ENCODE assay signal across 8 mouse cellular contexts in the genomic region with DNA sequence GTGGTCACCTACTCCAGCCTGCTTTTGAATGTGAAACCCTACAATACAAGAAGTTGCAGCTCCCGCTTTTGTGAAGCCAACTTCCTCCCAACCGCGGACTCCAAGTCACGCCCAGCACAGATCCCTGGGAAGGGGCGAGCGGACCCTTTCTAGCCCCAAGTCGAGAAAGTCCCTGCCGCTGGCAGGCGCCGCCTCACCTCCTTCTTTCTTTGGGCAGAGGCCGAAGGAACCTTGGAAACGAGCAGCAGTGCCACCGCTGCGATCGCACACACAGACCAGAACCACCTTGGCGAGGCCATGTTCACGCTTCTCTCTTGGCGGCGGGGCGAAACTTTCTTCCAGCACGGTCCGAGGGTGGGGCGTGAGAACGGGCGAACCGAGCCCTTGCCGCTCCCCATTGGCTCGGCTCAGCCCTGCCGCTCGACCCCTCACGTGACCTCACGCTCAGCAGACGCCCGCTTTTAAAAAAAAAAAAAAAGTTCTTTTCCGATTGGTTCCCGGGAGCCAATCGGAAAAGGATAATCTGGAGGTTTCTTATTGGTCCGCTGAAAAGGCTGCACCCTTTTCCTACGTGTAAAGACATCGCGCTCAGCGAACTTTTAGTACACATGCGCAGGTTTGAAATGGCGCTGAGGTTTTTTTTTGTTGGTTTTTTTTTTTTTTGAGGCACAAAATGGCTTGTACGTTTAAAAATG. TPM values are rescaled to one million over a fixed set of nuclear protein-coding genes. Genes with fewer than 3 reads are reported as not detected.
DNase-seq lines count a peak whose midpoint lies in the region; ATAC-seq and TF ChIP-seq lines count a peak whose summit lies in the region.

A gene (minus strand): TSS at position 442 of the 695 bp plus-strand sequence.

- dilution Hi-C loops in CH12.LX (cut with MboI; ENCODE audit: extremely low pct_ligation_motif_present, extremely low pct_unique_long_range_greater_than_20kb, low sequenced_read_pairs) = no loop called here

- H3K4me3 ChIP-seq in CH12.LX (replicated peaks in 1 of 3; ENCODE audit: low read depth in 2 of 3, low read length in 2 of 3, poor library complexity in 1 of 3) = peak within 1 kb of the TSS; percentile 64 to 78 (median 72)
- H3K4me3 ChIP-seq in forebrain, embryonic 11.5 days (ENCODE audit: low read depth, low read length) = peak within 1 kb of the TSS; percentile 52
- H3K4me3 ChIP-seq in heart, embryonic 16.5 days (ENCODE audit: low read length) = peak within 1 kb of the TSS; percentile 60
- H3K4me3 ChIP-seq in liver, embryonic 16.5 days (ENCODE audit: low read depth, low read length) = peak within 1 kb of the TSS; percentile 76
- peak within 1 kb of the TSS; percentile 54 for H3K4me3 ChIP-seq in neural tube, embryonic 13.5 days
- H3K4me3 ChIP-seq in testis, adult 2 months (ENCODE audit: control insufficient read depth, low read depth, low read length) = peak within 1 kb of the TSS; percentile 85

- peaks cover 0 to 4% of the 10 kb centered on the region in 2 experiments for H3K36me3 ChIP-seq in CH12.LX (replicated peaks in 1 of 2; ENCODE audit: control insufficient read depth in 1 of 2, insufficient read depth in 1 of 2, low read length in 1 of 2)
- H3K36me3 ChIP-seq in forebrain, embryonic 11.5 days (ENCODE audit: control insufficient read depth, insufficient read depth, low read length) = no peaks in the 10 kb centered on the region
- no peaks in the 10 kb centered on the region for H3K36me3 ChIP-seq in heart, embryonic 16.5 days (ENCODE audit: control insufficient read depth, insufficient read depth)
- no peaks in the 10 kb centered on the region for H3K36me3 ChIP-seq in liver, embryonic 16.5 days (ENCODE audit: control insufficient read depth, insufficient read depth)
- no peaks in the 10 kb centered on the region for H3K36me3 ChIP-seq in neural tube, embryonic 13.5 days
- no peaks in the 10 kb centered on the region for H3K36me3 ChIP-seq in testis, adult 2 months (ENCODE audit: control insufficient read depth, insufficient read depth, low read length)

- H3K4me1 ChIP-seq in CH12.LX (ENCODE audit: control insufficient read depth in 1 of 2, insufficient read depth in 2 of 2) = peaks cover 0 to 4% of the 10 kb centered on the region in 2 experiments; a peak in 2 of 4 replicates
- no peaks in the 10 kb centered on the region; the same call in 1 of the 2 replicates for H3K4me1 ChIP-seq in forebrain, embryonic 11.5 days (replicated peaks; ENCODE audit: control insufficient read depth, insufficient read depth, low read length)
- peaks cover 12% of the 10 kb centered on the region for H3K4me1 ChIP-seq in heart, embryonic 16.5 days (ENCODE audit: control insufficient read depth, insufficient read depth, low read length)
- H3K4me1 ChIP-seq in liver, embryonic 16.5 days (ENCODE audit: control insufficient read depth, low read depth, low read length) = peaks cover 10% of the 10 kb centered on the region
- peaks cover 8% of the 10 kb centered on the region; the same call in 1 of the 2 replicates for H3K4me1 ChIP-seq in neural tube, embryonic 13.5 days (replicated peaks)
- no peaks in the 10 kb centered on the region for H3K4me1 ChIP-seq in testis, adult 2 months (ENCODE audit: control insufficient read depth, insufficient read depth, low read length)

- no peaks in the 10 kb centered on the region for H3K9me3 ChIP-seq in CH12.LX (replicated peaks; ENCODE audit: low read length)
- H3K9me3 ChIP-seq in forebrain, embryonic 11.5 days (ENCODE audit: control insufficient read depth, low read length) = no peaks in the 10 kb centered on the region
- H3K9me3 ChIP-seq in heart, embryonic 16.5 days (replicated peaks; ENCODE audit: control insufficient read depth, low read length) = no peaks in the 10 kb centered on the region
- no peaks in the 10 kb centered on the region for H3K9me3 ChIP-seq in liver, embryonic 16.5 days (replicated peaks; ENCODE audit: control insufficient read depth, low read length)
- no peaks in the 10 kb centered on the region for H3K9me3 ChIP-seq in neural tube, embryonic 13.5 days

- H3K27ac ChIP-seq in CH12.LX (ENCODE audit: insufficient read depth, low read depth) = peak within 1 kb of the TSS; percentile 81
- H3K27ac ChIP-seq in forebrain, embryonic 11.5 days (ENCODE audit: low read depth, low read length) = peak within 1 kb of the TSS; percentile 64; the same call in 1 of the 2 replicates
- H3K27ac ChIP-seq in heart, embryonic 16.5 days (ENCODE audit: low read length) = peak within 1 kb of the TSS; percentile 88
- H3K27ac ChIP-seq in liver, embryonic 16.5 days (ENCODE audit: low read length) = peak within 1 kb of the TSS; percentile 95
- peak within 1 kb of the TSS; percentile 83 for H3K27ac ChIP-seq in neural tube, embryonic 13.5 days (replicated peaks)
- H3K27ac ChIP-seq in testis, adult 2 months (ENCODE audit: control insufficient read depth, insufficient read depth, low read depth, low read length) = peak within 1 kb of the TSS; percentile 47

- TF ChIP-seq EP300 in CH12.LX (IDR thresholded peaks at IDR 0.05; ENCODE audit: low read length) = no peak

- DNase-seq in CH12.LX (ENCODE audit: extremely low read depth) = peak; percentile 85
- peak; percentile 74 for DNase-seq in c-Kit-positive CD71-positive TER-119-negative erythroid progenitor cells, embryonic 14.5 days (ENCODE audit: low read depth)
- peak; percentile 90 for DNase-seq in forebrain, embryonic 11.5 days (ENCODE audit: low spot score)
- DNase-seq in kidney, postnatal 4 days = peak; percentile 87 to 92

- H3K4me2 ChIP-seq in CH12.LX (ENCODE audit: insufficient read depth, low read depth, poor library complexity, severe bottlenecking) = peak within 1 kb of the TSS; percentile 56; the same call in 1 of the 2 replicates
- peak within 1 kb of the TSS; percentile 47 for H3K4me2 ChIP-seq in forebrain, embryonic 11.5 days (ENCODE audit: low read depth, low read length, severe bottlenecking)
- H3K4me2 ChIP-seq in heart, embryonic 16.5 days (ENCODE audit: low read depth, low read length) = peak within 1 kb of the TSS; percentile 63
- H3K4me2 ChIP-seq in liver, embryonic 16.5 days (ENCODE audit: low read depth, low read length) = peak within 1 kb of the TSS; percentile 76
- peak within 1 kb of the TSS; percentile 57 for H3K4me2 ChIP-seq in neural tube, embryonic 13.5 days

- no peak for TF ChIP-seq RAD21 in CH12.LX (IDR thresholded peaks at IDR 0.05; ENCODE audit: low read depth, low read length)

- peak; percentile 81 for TF ChIP-seq POLR2A in CH12.LX (IDR thresholded peaks at IDR 0.05; ENCODE audit: low read depth, low read length)
- TF ChIP-seq POLR2A in testis, adult 2 months (IDR thresholded peaks at IDR 0.05; ENCODE audit: control insufficient read depth, low read depth, low read length) = peak; percentile 58; the same call in 1 of the 2 replicates

- H3K9ac ChIP-seq in CH12.LX (ENCODE audit: insufficient read depth, low read depth) = peak within 1 kb of the TSS; percentile 61
- peak within 1 kb of the TSS; percentile 55 for H3K9ac ChIP-seq in forebrain, embryonic 11.5 days (ENCODE audit: low read length)
- H3K9ac ChIP-seq in heart, embryonic 16.5 days (ENCODE audit: low read length) = peak within 1 kb of the TSS; percentile 77
- peak within 1 kb of the TSS; percentile 80 for H3K9ac ChIP-seq in liver, embryonic 16.5 days (ENCODE audit: low read depth, low read length)
- peak within 1 kb of the TSS; percentile 65 for H3K9ac ChIP-seq in neural tube, embryonic 13.5 days

- peak; percentile 95 for ATAC-seq in forebrain, embryonic 11.5 days (replicated peaks; ENCODE audit: low FRiP score)
- peak; percentile 94 for ATAC-seq in heart, embryonic 16.5 days (replicated peaks; ENCODE audit: extremely low read depth, insufficient read depth, low FRiP score)
- ATAC-seq in liver, embryonic 16.5 days (ENCODE audit: low read depth) = peak; percentile 97
- ATAC-seq in neural tube, embryonic 13.5 days (ENCODE audit: low read depth) = peak; percentile 92

- no peak for TF ChIP-seq CTCF in CH12.LX (conservative IDR thresholded peaks at IDR 0.05 in 1 of 2, IDR thresholded peaks at IDR 0.05 in 1 of 2; ENCODE audit: low read depth in 2 of 2, low read length in 2 of 2)
- TF ChIP-seq CTCF in testis, adult 2 months (IDR thresholded peaks at IDR 0.05; ENCODE audit: control insufficient read depth, insufficient read depth, insufficient replicate concordance, low read depth, low read length) = no peak

- no peaks in the 10 kb centered on the region for H3K27me3 ChIP-seq in CH12.LX (replicated peaks)
- H3K27me3 ChIP-seq in forebrain, embryonic 11.5 days (ENCODE audit: control insufficient read depth, insufficient read depth, low read length) = no peaks in the 10 kb centered on the region
- no peaks in the 10 kb centered on the region for H3K27me3 ChIP-seq in heart, embryonic 16.5 days (ENCODE audit: control insufficient read depth, insufficient read depth, low read length)
- H3K27me3 ChIP-seq in liver, embryonic 16.5 days (ENCODE audit: control insufficient read depth, insufficient read depth, low read depth, low read length) = no peaks in the 10 kb centered on the region
- no peaks in the 10 kb centered on the region for H3K27me3 ChIP-seq in neural tube, embryonic 13.5 days
- no peaks in the 10 kb centered on the region for H3K27me3 ChIP-seq in testis, adult 2 months (ENCODE audit: control insufficient read depth, insufficient read depth, low read length)

- WGBS in forebrain, embryonic 11.5 days = 26% methylated on average over 45 of the region's 45 CpGs
- 13% methylated on average over 42 of the region's 45 CpGs for WGBS in heart, embryonic 16.5 days
- 16% methylated on average over 45 of the region's 45 CpGs for WGBS in liver, embryonic 16.5 days (ENCODE audit: insufficient replicate concordance)
- 17% methylated on average over 45 of the region's 45 CpGs for WGBS in neural tube, embryonic 13.5 days

- H3K79me2 ChIP-seq in CH12.LX (replicated peaks; ENCODE audit: control insufficient read depth, extremely low read depth, insufficient read depth, poor library complexity, severe bottlenecking) = peaks cover 31% of the 10 kb centered on the region

- in situ Hi-C loops in CH12.LX (cut with MboI; ENCODE audit: low pct_ligation_motif_present, low pct_unique_long_range_greater_than_20kb, low sequenced_read_pairs) = loop anchor here (10.0 kb wide), 1 partner anchor 87 kb away; a partner anchor contains a TSS

TF ChIP-seq in CH12.LX, 34 proteins besides CTCF, POLR2A, EP300 and RAD21 (continues in another document):
- TF ChIP-seq CHD1 (IDR thresholded peaks at IDR 0.05; ENCODE audit: low read depth, low read length) (no peak), MYC (IDR thresholded peaks at IDR 0.05; ENCODE audit: low read depth, low read length) (peak; percentile 77), JUN (IDR thresholded peaks at IDR 0.05; ENCODE audit: insufficient read depth, low read depth, low read length) (no peak)

RNA-seq across cellular contexts. Expression of the gene that starts here (rescaled TPM):
- 55.1 and 60.7 TPM in 2 replicates for total RNA-seq in CH12.LX (2012; rRNA removed)
- 78.4 and 90.3 TPM in 2 replicates for total RNA-seq in CH12.LX (2014; rRNA removed)
- polyA plus RNA-seq in CH12.LX (2012; ENCODE audit: insufficient read length, low read depth) = 48.5 and 64.5 TPM in 2 replicates
- 39.0 and 45.6 TPM in 2 replicates for polyA plus RNA-seq in forebrain, embryonic 11.5 days (2014; fragmentation: Nextera tagmentation; extraction: Ambion mirVana)
- polyA plus RNA-seq in heart, embryonic 16.5 days (2015; fragmentation: Nextera tagmentation; extraction: Ambion mirVana) = 43.5 and 46.5 TPM in 2 replicates
- polyA plus RNA-seq in liver, embryonic 16.5 days (2015; fragmentation: Nextera tagmentation; extraction: Ambion mirVana) = 35.1 and 35.4 TPM in 2 replicates
- polyA plus RNA-seq in neural tube, embryonic 13.5 days (2015; fragmentation: Nextera tagmentation; extraction: Ambion mirVana) = 27.3 and 34.4 TPM in 2 replicates
- 1.2 and 1.3 TPM in 2 replicates for polyA plus RNA-seq in testis, adult 2 months (2012; rRNA removed)

Comparison
In these comparisons a context has a peak if more than half of its experiments do, and no peak if none do; other contexts are left out.
1. Peak in every context shown above with its lines: DNase-seq, ATAC-seq, H3K4me3 ChIP-seq and H3K27ac ChIP-seq.
2. RNA of the gene that starts here (polyA plus RNA-seq): 48.5 to 64.5 TPM in CH12.LX, 39.0 to 45.6 TPM in forebrain, embryonic 11.5 days, 43.5 to 46.5 TPM in heart, embryonic 16.5 days, 35.1 to 35.4 TPM in liver, embryonic 16.5 days and 27.3 to 34.4 TPM in neural tube, embryonic 13.5 days; 1.2 to 1.3 TPM in testis, adult 2 months; every median in the first group is over 10 times any median in the second.